8 mouse cellular contexts compared by ENCODE assay signal in genomic region chr16:17922163-17922538, GRCm38 (mm10). TPM values are rescaled to one million over a fixed set of nuclear protein-coding genes. Genes with fewer than 3 reads are reported as not detected.
DNase-seq lines count a peak whose midpoint lies in the region; ATAC-seq and TF ChIP-seq lines count a peak whose summit lies in the region.

No protein-coding gene starts in this region.

- TF ChIP-seq EP300 in ES-Bruce4 (IDR thresholded peaks at IDR 0.05; ENCODE audit: insufficient read depth, low read depth, low read length), result no peak

- H3K36me3 ChIP-seq in heart, embryonic 13.5 days, result peaks cover 19% of the 10 kb centered on the region
- peaks cover 9% of the 10 kb centered on the region for H3K36me3 ChIP-seq in ES-Bruce4 (ENCODE audit: control insufficient read depth, insufficient read depth, low read length, poor library complexity, severe bottlenecking)
- H3K36me3 ChIP-seq in erythroblast, embryonic 14.5 days (ENCODE audit: control insufficient read depth), result peaks cover 22% of the 10 kb centered on the region
- H3K36me3 ChIP-seq in limb, embryonic 13.5 days, result peaks cover 15% of the 10 kb centered on the region

- no peak for DNase-seq in heart, postnatal 25 days (ENCODE audit: low spot score)
- DNase-seq in ovary, postnatal 10 days (ENCODE audit: low spot score), result no peak

- peak overlapping the region; percentile 87 for H3K4me3 ChIP-seq in heart, embryonic 13.5 days
- H3K4me3 ChIP-seq in ES-Bruce4 (ENCODE audit: low read depth, low read length), result peak overlapping the region; percentile 81
- H3K4me3 ChIP-seq in erythroblast, embryonic 14.5 days (replicated peaks), result peak overlapping the region; percentile 90
- H3K4me3 ChIP-seq in limb, embryonic 13.5 days, result peak overlapping the region; percentile 87
- peak overlapping the region; percentile 67 for H3K4me3 ChIP-seq in olfactory bulb, adult 2 months (ENCODE audit: insufficient read depth, low read depth, low read length)

- H3K27me3 ChIP-seq in heart, embryonic 13.5 days (replicated peaks), result peaks cover 38% of the 10 kb centered on the region
- H3K27me3 ChIP-seq in ES-Bruce4 (ENCODE audit: control insufficient read depth, insufficient read depth, low read length, poor library complexity, severe bottlenecking), result no peaks in the 10 kb centered on the region
- peaks cover 25% of the 10 kb centered on the region for H3K27me3 ChIP-seq in erythroblast, embryonic 14.5 days (ENCODE audit: control insufficient read depth)
- H3K27me3 ChIP-seq in limb, embryonic 13.5 days, result peaks cover 42% of the 10 kb centered on the region

- peak overlapping the region; percentile 88 for H3K27ac ChIP-seq in heart, embryonic 13.5 days (replicated peaks)
- no peak overlapping the region for H3K27ac ChIP-seq in ES-Bruce4 (ENCODE audit: insufficient read depth, low read length)
- H3K27ac ChIP-seq in limb, embryonic 13.5 days, result peak overlapping the region; percentile 67; the same call in 1 of the 2 replicates
- peak overlapping the region; percentile 40 for H3K27ac ChIP-seq in olfactory bulb, adult 2 months (ENCODE audit: insufficient read depth, low read depth, low read length)

- peaks cover 32% of the 10 kb centered on the region for H3K4me1 ChIP-seq in heart, embryonic 13.5 days
- no peaks in the 10 kb centered on the region for H3K4me1 ChIP-seq in ES-Bruce4 (ENCODE audit: control insufficient read depth, insufficient read depth, low read length)
- H3K4me1 ChIP-seq in erythroblast, embryonic 14.5 days (ENCODE audit: control insufficient read depth), result peaks cover 55% of the 10 kb centered on the region
- H3K4me1 ChIP-seq in limb, embryonic 13.5 days, result peaks cover 31% of the 10 kb centered on the region
- H3K4me1 ChIP-seq in olfactory bulb, adult 2 months (ENCODE audit: control insufficient read depth, insufficient read depth, low read length), result peaks cover 9% of the 10 kb centered on the region; the same call in 1 of the 2 replicates

- intact Hi-C loops in heart, postnatal 25 days (cut with DNase I), result loop anchor here (10.0 kb wide), 1 partner anchor 313 kb away; the partner anchor contains the start of gene Zdhhc8

- no peaks in the 10 kb centered on the region for H3K9me3 ChIP-seq in heart, embryonic 13.5 days
- no peaks in the 10 kb centered on the region for H3K9me3 ChIP-seq in ES-Bruce4 (replicated peaks; ENCODE audit: control insufficient read depth, insufficient read depth, low read length, poor library complexity, severe bottlenecking)
- H3K9me3 ChIP-seq in erythroblast, embryonic 14.5 days (ENCODE audit: control insufficient read depth, low read length), result no peaks in the 10 kb centered on the region
- H3K9me3 ChIP-seq in limb, embryonic 13.5 days, result no peaks in the 10 kb centered on the region

- TF ChIP-seq CTCF in ES-Bruce4 (IDR thresholded peaks at IDR 0.05; ENCODE audit: low read depth, low read length), result no peak
- TF ChIP-seq CTCF in olfactory bulb, adult 2 months (IDR thresholded peaks at IDR 0.05; ENCODE audit: insufficient read depth, low read depth, low read length), result no peak

- TF ChIP-seq POLR2A in ES-Bruce4 (IDR thresholded peaks at IDR 0.05; ENCODE audit: insufficient read depth, low read length), result no peak
- TF ChIP-seq POLR2A in olfactory bulb, adult 2 months (IDR thresholded peaks at IDR 0.05; ENCODE audit: insufficient read depth, low read depth, low read length), result no peak

- H3K4me2 ChIP-seq in heart, embryonic 13.5 days, result peak overlapping the region; percentile 96
- peak overlapping the region; percentile 97 for H3K4me2 ChIP-seq in limb, embryonic 13.5 days (replicated peaks)

- H3K9ac ChIP-seq in heart, embryonic 13.5 days, result peak overlapping the region; percentile 92
- peak overlapping the region; percentile 61 for H3K9ac ChIP-seq in ES-Bruce4 (ENCODE audit: low read depth, poor library complexity, severe bottlenecking)
- H3K9ac ChIP-seq in limb, embryonic 13.5 days, result peak overlapping the region; percentile 94

- under 1% methylated on average over 14 of the region's 14 CpGs for WGBS in heart, embryonic 13.5 days
- WGBS in limb, embryonic 13.5 days, result under 1% methylated on average over 14 of the region's 14 CpGs
- under 1% methylated on average over 14 of the region's 14 CpGs for WGBS in olfactory bulb, adult 2 months

- no peak for ATAC-seq in heart, embryonic 13.5 days (ENCODE audit: extremely low read depth, insufficient number of reproducible peaks, low FRiP score, low TSS enrichment)
- ATAC-seq in limb, embryonic 13.5 days (ENCODE audit: low FRiP score, low read depth), result no peak; the same call in none of the 2 replicates
- no peak for ATAC-seq in granulocyte monocyte progenitor cell, adult 5-6 weeks (replicated peaks; ENCODE audit: poor library complexity, severe bottlenecking)

RNA-seq across cellular contexts. Expression of gene Slc25a1, which starts 5.9 kb away (rescaled TPM):
- polyA plus RNA-seq in heart, embryonic 13.5 days (2015; fragmentation: Nextera tagmentation; extraction: Ambion mirVana), result 34.8 and 38.0 TPM in 2 replicates
- total RNA-seq in heart, postnatal 25 days (2021), result 10 to 100 TPM in 1 of 2 experiments, 1 to 10 TPM in 1; 7.1 to 14.8 TPM
- polyA plus RNA-seq in ES-Bruce4 (2011; ENCODE audit: insufficient read depth, insufficient read length, low read depth, missing spikeins), result 99.4 and 101 TPM in 2 replicates
- 5.4 and 5.9 TPM in 2 replicates for polyA plus RNA-seq in erythroblast, embryonic 14.5 days (2012)
- polyA plus RNA-seq in limb, embryonic 13.5 days (2015; fragmentation: Nextera tagmentation; extraction: Ambion mirVana), result 84.0 and 85.0 TPM in 2 replicates
- polyA plus RNA-seq in olfactory bulb, adult 2 months (2012; ENCODE audit: insufficient read depth, insufficient read length, low replicate concordance, missing spikeins), result not detected in 2 replicates
- total RNA-seq in granulocyte monocyte progenitor cell, adult 5-6 weeks (2014; fragmentation: Nextera tagmentation), result 32.0 and 36.3 TPM in 2 replicates
- 40.6 and 47.9 TPM in 2 replicates for total RNA-seq in granulocyte monocyte progenitor cell, adult 5-6 weeks (2017)

RNA-seq across cellular contexts. Expression of gene Gsc2, which starts 7.3 kb away (rescaled TPM):
- not detected in 2 replicates for polyA plus RNA-seq in heart, embryonic 13.5 days (2015; fragmentation: Nextera tagmentation; extraction: Ambion mirVana)
- total RNA-seq in heart, postnatal 25 days (2021), result not detected
- polyA plus RNA-seq in ES-Bruce4 (2011; ENCODE audit: insufficient read depth, insufficient read length, low read depth, missing spikeins), result 0.52 TPM in 1 of 2 replicates, not detected in the other
- polyA plus RNA-seq in erythroblast, embryonic 14.5 days (2012), result 0.04 TPM in 1 of 2 replicates, not detected in the other
- polyA plus RNA-seq in limb, embryonic 13.5 days (2015; fragmentation: Nextera tagmentation; extraction: Ambion mirVana), result 0.13 TPM in 1 of 2 replicates, not detected in the other
- not detected in 2 replicates for polyA plus RNA-seq in olfactory bulb, adult 2 months (2012; ENCODE audit: insufficient read depth, insufficient read length, low replicate concordance, missing spikeins)
- total RNA-seq in granulocyte monocyte progenitor cell, adult 5-6 weeks (2014; fragmentation: Nextera tagmentation), result not detected in 2 replicates
- total RNA-seq in granulocyte monocyte progenitor cell, adult 5-6 weeks (2017), result not detected in 2 replicates

RNA-seq across cellular contexts. Expression of gene Ess2, which starts 11.0 kb away (rescaled TPM):
- 27.5 and 29.8 TPM in 2 replicates for polyA plus RNA-seq in heart, embryonic 13.5 days (2015; fragmentation: Nextera tagmentation; extraction: Ambion mirVana)
- total RNA-seq in heart, postnatal 25 days (2021), result 1 to 10 TPM; 8.7 to 9.3 TPM
- 20.6 and 22.2 TPM in 2 replicates for polyA plus RNA-seq in ES-Bruce4 (2011; ENCODE audit: insufficient read depth, insufficient read length, low read depth, missing spikeins)
- polyA plus RNA-seq in erythroblast, embryonic 14.5 days (2012), result 2.0 and 2.1 TPM in 2 replicates
- 49.8 and 50.7 TPM in 2 replicates for polyA plus RNA-seq in limb, embryonic 13.5 days (2015; fragmentation: Nextera tagmentation; extraction: Ambion mirVana)
- polyA plus RNA-seq in olfactory bulb, adult 2 months (2012; ENCODE audit: insufficient read depth, insufficient read length, low replicate concordance, missing spikeins), result not detected in 2 replicates
- total RNA-seq in granulocyte monocyte progenitor cell, adult 5-6 weeks (2014; fragmentation: Nextera tagmentation), result 15.3 and 15.7 TPM in 2 replicates
- total RNA-seq in granulocyte monocyte progenitor cell, adult 5-6 weeks (2017), result 19.6 and 19.7 TPM in 2 replicates

RNA-seq across cellular contexts. Expression of gene Tssk2, which starts 23.7 kb away (rescaled TPM):
- not detected in 2 replicates for polyA plus RNA-seq in heart, embryonic 13.5 days (2015; fragmentation: Nextera tagmentation; extraction: Ambion mirVana)
- total RNA-seq in heart, postnatal 25 days (2021), result not detected
- not detected in 2 replicates for polyA plus RNA-seq in ES-Bruce4 (2011; ENCODE audit: insufficient read depth, insufficient read length, low read depth, missing spikeins)
- polyA plus RNA-seq in erythroblast, embryonic 14.5 days (2012), result not detected in 2 replicates
- 0.17 TPM in 1 of 2 replicates, not detected in the other for polyA plus RNA-seq in limb, embryonic 13.5 days (2015; fragmentation: Nextera tagmentation; extraction: Ambion mirVana)
- not detected in 2 replicates for polyA plus RNA-seq in olfactory bulb, adult 2 months (2012; ENCODE audit: insufficient read depth, insufficient read length, low replicate concordance, missing spikeins)
- not detected in 2 replicates for total RNA-seq in granulocyte monocyte progenitor cell, adult 5-6 weeks (2014; fragmentation: Nextera tagmentation)
- not detected in 2 replicates for total RNA-seq in granulocyte monocyte progenitor cell, adult 5-6 weeks (2017)

RNA-seq across cellular contexts. Expression of gene Dgcr2, which starts 23.8 kb away (rescaled TPM):
- 47.8 and 48.4 TPM in 2 replicates for polyA plus RNA-seq in heart, embryonic 13.5 days (2015; fragmentation: Nextera tagmentation; extraction: Ambion mirVana)
- total RNA-seq in heart, postnatal 25 days (2021), result 10 to 100 TPM; 46.5 to 49.5 TPM
- 36.4 and 40.6 TPM in 2 replicates for polyA plus RNA-seq in ES-Bruce4 (2011; ENCODE audit: insufficient read depth, insufficient read length, low read depth, missing spikeins)
- polyA plus RNA-seq in erythroblast, embryonic 14.5 days (2012), result 0.68 and 1.1 TPM in 2 replicates
- polyA plus RNA-seq in limb, embryonic 13.5 days (2015; fragmentation: Nextera tagmentation; extraction: Ambion mirVana), result 97.8 and 105 TPM in 2 replicates
- not detected in 2 replicates for polyA plus RNA-seq in olfactory bulb, adult 2 months (2012; ENCODE audit: insufficient read depth, insufficient read length, low replicate concordance, missing spikeins)
- 26.6 and 33.0 TPM in 2 replicates for total RNA-seq in granulocyte monocyte progenitor cell, adult 5-6 weeks (2014; fragmentation: Nextera tagmentation)
- total RNA-seq in granulocyte monocyte progenitor cell, adult 5-6 weeks (2017), result 43.1 and 49.6 TPM in 2 replicates
